Mouse (Mus musculus) heart, embryonic 11.5 days (tissue): ENCODE measurements around the gene Aldoart2. TPM values are rescaled to one million over a fixed set of nuclear protein-coding genes. Genes with fewer than 3 reads are reported as not detected.

Experiments
- ATAC-seq: fragments of 200-750 bp; cut with Nextera tagmentation; replicated peaks from 2 replicates; pipeline ENCODE4 v1.8.0; 2017; ENCODE audit warnings: moderate library complexity; ENCODE audit not compliant: insufficient number of reproducible peaks, low FRiP score, low TSS enrichment
- H3K27ac ChIP-seq: fragments of 300-500 bp; sonication (generic); 2 replicates; pipeline ENCODE4 v1.5.1; 2014; ENCODE audit warnings: mild to moderate bottlenecking, low read depth, low read length
- H3K27me3 ChIP-seq: fragments of 300-500 bp; sonication (generic); 2 replicates; pipeline ENCODE4 v1.6.1; 2014; ENCODE audit warnings: mild to moderate bottlenecking, low read length, mixed read lengths; ENCODE audit not compliant: control insufficient read depth, insufficient read depth
- H3K36me3 ChIP-seq: fragments of 300-500 bp; sonication (generic); 2 replicates; pipeline ENCODE4 v1.6.1; 2014; ENCODE audit warnings: mild to moderate bottlenecking, low read length, moderate library complexity, mixed read lengths; ENCODE audit not compliant: control insufficient read depth, insufficient read depth
- H3K4me1 ChIP-seq: fragments of 300-500 bp; sonication (generic); 2 replicates; pipeline ENCODE4 v1.6.1; 2014; ENCODE audit warnings: low read length; ENCODE audit not compliant: control insufficient read depth, insufficient read depth
- H3K4me2 ChIP-seq: fragments of 300-500 bp; sonication (generic); 2 replicates; pipeline ENCODE4 v1.6.1; 2014; ENCODE audit warnings: mild to moderate bottlenecking, moderate library complexity
- H3K4me3 ChIP-seq: fragments of 300-500 bp; sonication (generic); 2 replicates; pipeline ENCODE4 v1.5.1; 2014; ENCODE audit warnings: low read depth, low read length
- H3K9ac ChIP-seq: fragments of 300-500 bp; sonication (generic); 2 replicates; pipeline ENCODE4 v1.6.1; 2014; ENCODE audit warnings: mild to moderate bottlenecking, low read depth, low read length, moderate library complexity
- H3K9me3 ChIP-seq: fragments of 300-500 bp; sonication (generic); replicated peaks from 2 replicates; pipeline ENCODE4 v1.6.1; 2016; ENCODE audit warnings: low read length; ENCODE audit not compliant: control insufficient read depth
- WGBS: fragments of 180-500 bp; shearing (Covaris S2); extraction: QIAGEN DNeasy Blood & Tissue Kit; methylation state at CpG from one replicate; pipeline ENCODE4 v1.1.7; 2014; ENCODE audit not compliant: insufficient replicate concordance; 5-methylcytosine and 5-hydroxymethylcytosine counted together
- polyA plus RNA-seq: library from polyadenylated mRNA; unstranded; fragments of >200 nt; fragmentation: Nextera tagmentation; extraction: Ambion mirVana; gene quantifications from 2 replicates; pipeline ENCODE4 v1.2.1, GENCODE M21; 2014

Gene Aldoart2
- polyA plus RNA-seq, 1 experiment from 2014 or later = 0.19 TPM

GRCm38 (mm10) chr12:55599639-55600502, 34.8 kb downstream of the Aldoart2 start:
- H3K27ac ChIP-seq = no peak overlapping the region
- no peak overlapping the region for H3K9ac ChIP-seq
- under 1% methylated on average over 109 of the region's 109 CpGs for WGBS
- no peaks in the 10 kb centered on the region for H3K36me3 ChIP-seq
- H3K4me2 ChIP-seq = peak overlapping the region; percentile 91
- ATAC-seq = peak; percentile 86
- H3K27me3 ChIP-seq = peaks cover 51% of the 10 kb centered on the region
- H3K9me3 ChIP-seq = no peaks in the 10 kb centered on the region
- H3K4me1 ChIP-seq = peaks cover 12% of the 10 kb centered on the region
- peak overlapping the region; percentile 55 for H3K4me3 ChIP-seq

DNA sequence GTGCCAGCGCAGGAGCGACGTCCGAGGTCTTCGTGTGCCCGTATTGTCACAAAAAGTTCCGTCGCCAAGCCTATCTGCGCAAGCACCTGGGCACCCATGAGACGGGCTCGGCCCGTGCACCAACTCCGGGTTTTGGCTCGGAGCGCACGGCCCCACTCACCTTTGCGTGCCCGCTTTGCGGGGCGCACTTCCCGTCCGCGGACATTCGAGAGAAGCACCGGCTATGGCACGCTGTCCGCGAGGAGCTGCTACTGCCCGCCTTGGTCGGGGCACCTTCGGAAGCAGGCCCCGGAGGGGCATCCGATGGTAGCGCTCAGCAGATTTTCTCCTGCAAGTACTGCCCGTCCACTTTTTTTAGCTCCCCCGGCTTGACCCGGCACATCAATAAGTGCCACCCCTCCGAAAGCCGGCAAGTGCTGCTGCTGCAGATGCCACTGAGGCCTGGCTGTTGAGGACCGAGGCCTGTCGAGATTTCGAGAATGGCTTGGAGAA, 35.5 kb downstream of the Aldoart2 start:
- peaks cover 51% of the 10 kb centered on the region for H3K27me3 ChIP-seq
- no peak overlapping the region for H3K9ac ChIP-seq
- 3% methylated on average over 42 of the region's 42 CpGs for WGBS
- peak overlapping the region; percentile 55 for H3K4me3 ChIP-seq
- H3K36me3 ChIP-seq = no peaks in the 10 kb centered on the region
- ATAC-seq = peak; percentile 24; the same call in 1 of the 2 replicates
- no peak overlapping the region for H3K27ac ChIP-seq
- H3K9me3 ChIP-seq = no peaks in the 10 kb centered on the region
- H3K4me1 ChIP-seq = peaks cover 12% of the 10 kb centered on the region
- peak overlapping the region; percentile 91 for H3K4me2 ChIP-seq

GRCm38 (mm10) chr12:55604411-55604810, 39.4 kb downstream of the Aldoart2 start:
- WGBS = 41% methylated on average over 3 of the region's 3 CpGs
- H3K27ac ChIP-seq = no peak overlapping the region
- no peak overlapping the region for H3K4me2 ChIP-seq
- peaks cover 11% of the 10 kb centered on the region for H3K4me1 ChIP-seq
- H3K9me3 ChIP-seq = no peaks in the 10 kb centered on the region
- H3K4me3 ChIP-seq = no peak overlapping the region
- peaks cover 26% of the 10 kb centered on the region for H3K27me3 ChIP-seq
- H3K9ac ChIP-seq = no peak overlapping the region
- no peak for ATAC-seq
- no peaks in the 10 kb centered on the region for H3K36me3 ChIP-seq

GRCm38 (mm10) chr12:55607902-55608301, 42.9 kb downstream of the Aldoart2 start:
- no peak overlapping the region for H3K4me3 ChIP-seq
- H3K9me3 ChIP-seq = no peaks in the 10 kb centered on the region
- H3K4me1 ChIP-seq = no peaks in the 10 kb centered on the region
- H3K4me2 ChIP-seq = no peak overlapping the region
- no peaks in the 10 kb centered on the region for H3K36me3 ChIP-seq
- no peak overlapping the region for H3K9ac ChIP-seq
- no peak overlapping the region for H3K27ac ChIP-seq
- ATAC-seq = no peak
- 42% methylated on average over 4 of the region's 4 CpGs for WGBS
- no peaks in the 10 kb centered on the region for H3K27me3 ChIP-seq

- no peaks in the 10 kb centered on the region for H3K4me1 ChIP-seq
- no peak overlapping the region for H3K4me3 ChIP-seq
- H3K36me3 ChIP-seq = no peaks in the 10 kb centered on the region
- no peak overlapping the region for H3K4me2 ChIP-seq
- no peaks in the 10 kb centered on the region for H3K9me3 ChIP-seq
- no peak overlapping the region for H3K27ac ChIP-seq
- H3K9ac ChIP-seq = no peak overlapping the region
- H3K27me3 ChIP-seq = no peaks in the 10 kb centered on the region
- WGBS = 32% methylated on average over 2 of the region's 2 CpGs
- ATAC-seq = no peak
Observed at GRCm38 (mm10) chr12:55610812-55611211, 45.8 kb downstream of the Aldoart2 start.

Other genes starting within 250 kb of the Aldoart2 start
- 336 and 340 TPM in 2 replicates for gene Psma6, start 181.0 kb upstream of the Aldoart2 start, polyA plus RNA-seq
- gene Nfkbia, start 72.6 kb upstream of the Aldoart2 start, polyA plus RNA-seq = 42.6 and 52.2 TPM in 2 replicates
- 0.07 TPM in 1 of 2 replicates, not detected in the other for gene Insm2, start 34.2 kb downstream of the Aldoart2 start, polyA plus RNA-seq